Mouse (Mus musculus): ENCODE results near the gene Ctbp2.

Gene Ctbp2

GRCm38 (mm10) chr7:133123999-133124700 lies at the start of gene Ctbp2:
Gene Ctbp2, minus strand, starts transcription at chr7:133124354.
- peak; percentile 82 for DNase-seq (ENCODE audit: low spot score)

GRCm38 (mm10) chr7:133171403-133172032 lies 47.4 kb upstream of the Ctbp2 start:
- DNase-seq (ENCODE audit: low spot score) = no peak

DNA sequence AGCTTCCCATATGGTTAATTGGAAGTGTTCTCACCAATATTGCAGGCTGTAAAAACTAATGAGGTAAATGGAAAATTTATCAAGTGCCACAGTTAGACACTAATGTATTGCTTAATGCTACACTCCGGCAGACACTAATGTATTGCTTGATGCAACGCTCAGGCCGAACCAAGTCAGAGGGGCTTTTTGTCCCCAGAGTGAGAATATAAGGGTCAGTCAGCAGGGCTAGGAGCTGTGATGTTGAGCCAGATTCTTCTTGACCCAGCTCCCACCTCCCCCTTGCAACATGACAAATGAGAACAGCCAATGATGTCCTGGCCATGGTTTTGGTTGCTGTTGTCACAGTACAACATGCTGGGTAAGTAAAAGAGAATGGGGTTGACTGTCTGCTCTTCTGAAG lies 44.8 kb upstream of the Ctbp2 start:
- no peak for DNase-seq (ENCODE audit: low spot score)

DNA sequence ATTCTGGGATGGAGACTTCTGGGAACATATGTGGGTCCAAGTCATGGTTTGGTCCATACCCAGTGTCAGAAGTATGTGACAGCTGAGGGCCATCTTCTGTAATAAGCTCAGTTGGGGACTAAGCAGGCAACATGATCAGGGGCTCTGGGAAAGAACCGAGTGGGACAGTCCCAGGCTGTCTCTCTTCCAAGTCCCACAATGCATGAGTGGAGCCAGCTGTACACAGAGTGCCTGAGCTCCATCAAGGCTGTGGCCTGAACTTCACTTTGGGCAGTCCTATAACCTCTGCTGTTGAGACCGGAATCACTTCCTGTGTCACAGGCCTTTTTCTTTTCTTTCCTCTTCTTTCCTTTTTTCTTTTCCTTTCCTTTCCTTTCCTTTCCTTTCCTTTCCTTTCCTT lies 43.7 kb upstream of the Ctbp2 start:
- DNase-seq (ENCODE audit: low spot score) = no peak

DNA sequence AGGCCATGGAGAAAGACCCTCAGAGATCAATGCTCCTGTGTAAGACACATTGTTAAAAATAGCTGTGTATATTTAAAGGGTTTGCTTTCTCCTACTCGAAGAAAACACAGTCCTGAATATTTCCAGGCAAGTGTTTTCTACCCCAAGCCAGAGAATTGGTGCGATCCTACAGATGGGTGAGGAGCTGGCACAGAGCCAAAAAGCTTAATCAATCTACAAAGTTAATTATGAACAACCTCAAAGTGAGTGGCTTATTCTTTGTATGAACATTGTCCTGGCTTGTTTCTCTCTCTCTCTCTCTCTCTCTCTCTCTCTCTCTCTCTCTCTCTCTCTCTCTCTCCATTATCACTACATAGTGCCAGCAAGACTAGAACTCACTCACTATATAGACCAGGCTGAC lies 40.6 kb upstream of the Ctbp2 start:
- DNase-seq (ENCODE audit: low spot score) = no peak

DNA sequence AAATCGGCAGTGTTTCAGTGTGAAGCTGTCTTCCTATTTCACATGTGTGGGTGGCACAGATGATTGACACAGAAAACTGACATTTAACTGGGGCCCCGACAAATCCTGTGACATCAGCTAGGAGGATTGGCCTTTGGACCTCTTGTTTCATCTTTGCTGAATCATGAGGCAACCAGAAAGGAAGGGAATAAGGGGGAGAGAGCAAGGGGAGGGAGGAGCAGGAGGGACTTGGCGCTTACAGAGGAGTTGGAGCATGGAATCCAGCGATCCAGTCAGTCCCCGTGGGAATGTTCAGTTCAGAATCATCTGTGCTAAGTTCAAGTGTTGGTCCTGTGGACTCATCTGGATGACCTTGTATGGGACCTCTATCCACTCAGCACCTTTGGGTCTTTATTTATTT lies 38.9 kb upstream of the Ctbp2 start:
- DNase-seq (ENCODE audit: low spot score) = no peak

- no peak for DNase-seq (ENCODE audit: low spot score)
Measured at GRCm38 (mm10) chr7:133162131-133162530, 38.0 kb upstream of the Ctbp2 start.

DNA sequence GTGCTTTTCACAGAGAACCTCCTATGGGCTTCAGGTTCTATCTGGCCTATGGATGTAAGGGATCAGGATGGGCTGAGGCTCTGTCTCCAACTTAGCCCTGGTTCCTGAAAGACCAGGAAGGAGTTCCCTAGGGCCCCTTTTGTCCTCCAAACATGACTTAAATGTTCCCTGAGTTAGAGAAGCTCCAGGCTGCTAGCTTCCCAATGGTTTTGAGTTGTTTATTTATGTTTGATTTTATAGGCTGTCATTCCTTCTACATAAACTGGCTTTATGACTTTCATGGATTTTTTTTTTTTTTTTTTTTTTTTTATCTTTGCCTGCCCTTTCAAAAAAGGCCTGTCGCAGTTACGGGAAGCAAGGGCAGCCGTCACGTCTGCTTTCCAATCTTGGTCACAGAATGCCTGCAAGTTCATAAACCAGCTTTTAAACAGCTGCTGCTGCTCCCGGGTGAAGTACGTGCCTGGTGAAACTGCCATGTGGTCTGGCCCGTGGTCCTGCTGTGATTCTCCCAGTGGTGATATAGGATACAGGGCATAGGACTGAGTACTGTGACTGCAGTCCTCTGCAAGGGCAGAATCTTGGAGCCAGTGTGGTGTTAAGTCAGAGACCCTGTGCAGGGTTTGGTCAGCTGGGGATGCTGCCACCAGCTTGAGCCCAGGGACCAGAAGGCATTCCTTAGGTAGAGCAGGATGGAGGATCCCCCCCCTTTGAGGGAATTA lies 37.4 kb upstream of the Ctbp2 start:
- no peak for DNase-seq (ENCODE audit: low spot score)

- DNase-seq (ENCODE audit: low spot score) = no peak
Measured at GRCm38 (mm10) chr7:133159519-133159918, 35.4 kb upstream of the Ctbp2 start.

DNA sequence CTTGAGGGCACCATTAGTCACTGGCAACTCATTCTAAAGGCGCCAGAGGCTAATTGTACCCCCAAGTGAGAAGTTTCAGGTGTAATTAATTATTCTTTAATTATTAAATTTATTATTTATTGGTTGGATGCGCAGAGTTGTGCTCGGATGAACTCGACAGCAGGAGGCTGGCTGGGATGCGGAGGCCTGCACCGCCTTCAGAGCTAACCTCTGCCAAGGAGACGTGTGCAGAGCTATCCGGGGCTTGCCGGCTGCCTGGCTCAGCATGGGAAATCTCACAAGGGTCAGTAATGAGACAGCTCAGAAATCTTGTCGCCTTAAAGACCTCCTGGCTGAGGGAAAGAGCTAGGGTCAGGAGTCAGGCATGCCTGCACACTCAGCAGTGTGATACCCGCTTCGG lies 31.5 kb upstream of the Ctbp2 start:
- no peak for DNase-seq (ENCODE audit: low spot score)

- DNase-seq (ENCODE audit: low spot score) = no peak
Measured at GRCm38 (mm10) chr7:133154846-133155245, 30.7 kb upstream of the Ctbp2 start.

DNA sequence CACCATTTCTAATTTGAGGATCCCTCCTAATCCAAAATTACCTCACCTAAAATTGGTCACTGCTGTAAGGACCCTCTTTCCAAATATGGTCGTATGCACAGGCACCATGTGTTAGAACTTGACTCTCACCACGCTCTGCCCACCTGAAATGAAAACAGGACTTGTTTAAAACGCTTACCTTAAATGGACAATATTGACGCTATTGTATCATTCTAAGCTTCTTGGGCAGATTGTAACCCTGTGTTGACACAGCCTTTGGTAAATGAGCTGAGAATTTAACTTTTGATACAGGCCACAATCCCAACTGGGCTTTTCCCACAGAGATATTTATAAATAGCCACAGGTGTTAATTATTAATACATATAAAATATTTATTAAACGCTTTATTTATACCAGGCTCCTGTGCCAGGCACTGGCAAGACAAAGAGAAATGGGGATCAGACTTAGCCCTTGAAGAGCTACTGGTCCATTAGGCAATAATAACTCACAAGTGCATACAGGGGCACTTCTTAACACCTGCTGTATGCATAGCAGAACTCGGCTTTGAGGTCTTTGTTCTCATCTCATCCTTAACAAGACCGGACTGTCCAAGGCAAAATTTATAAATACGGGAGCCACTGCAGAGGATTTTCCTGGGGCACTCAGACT lies 15.7 kb upstream of the Ctbp2 start:
- DNase-seq (ENCODE audit: low spot score) = no peak

DNA sequence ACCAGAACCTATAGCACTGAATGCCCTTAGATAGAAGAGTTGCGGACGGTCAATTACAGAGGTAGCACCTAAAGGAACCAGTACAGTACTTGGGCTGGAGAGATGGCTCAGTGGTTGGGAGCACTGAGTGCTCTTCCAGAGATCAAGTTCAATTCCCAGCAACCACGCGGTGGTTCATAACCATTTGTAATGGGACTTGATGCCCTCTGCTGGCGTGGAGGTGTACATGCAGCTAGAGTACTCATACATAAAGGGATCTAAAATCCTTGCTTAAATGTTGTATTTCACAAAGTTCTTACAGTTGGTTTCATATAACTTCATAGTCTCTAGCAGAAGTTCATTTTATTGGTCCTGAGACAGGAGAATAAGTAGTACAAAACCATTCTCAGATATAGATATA lies 9.4 kb upstream of the Ctbp2 start:
- no peak for DNase-seq (ENCODE audit: low spot score)

DNA sequence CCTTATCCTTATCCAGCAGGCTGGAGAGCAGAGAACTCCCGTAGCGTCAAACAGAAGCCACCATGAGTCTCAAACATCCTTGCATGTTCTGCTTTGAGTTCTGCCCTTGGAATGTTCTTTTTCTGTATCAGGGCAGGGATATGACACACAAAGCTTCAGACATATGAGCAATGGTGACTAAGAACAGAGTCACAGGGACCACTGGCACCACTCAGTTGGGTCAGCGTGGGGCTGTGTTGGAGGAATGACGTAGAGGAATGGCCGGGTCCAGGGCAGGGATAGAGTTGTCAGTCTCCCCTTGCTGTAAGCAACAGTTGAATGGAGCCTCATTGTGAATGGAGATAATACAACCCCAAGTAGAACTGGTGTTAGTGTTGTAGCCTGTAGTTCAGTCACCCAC lies 8.5 kb upstream of the Ctbp2 start:
- no peak for DNase-seq (ENCODE audit: low spot score)

GRCm38 (mm10) chr7:133124701-133125485 lies 739 bp upstream of the Ctbp2 start:
- DNase-seq (ENCODE audit: low spot score) = no peak

DNA sequence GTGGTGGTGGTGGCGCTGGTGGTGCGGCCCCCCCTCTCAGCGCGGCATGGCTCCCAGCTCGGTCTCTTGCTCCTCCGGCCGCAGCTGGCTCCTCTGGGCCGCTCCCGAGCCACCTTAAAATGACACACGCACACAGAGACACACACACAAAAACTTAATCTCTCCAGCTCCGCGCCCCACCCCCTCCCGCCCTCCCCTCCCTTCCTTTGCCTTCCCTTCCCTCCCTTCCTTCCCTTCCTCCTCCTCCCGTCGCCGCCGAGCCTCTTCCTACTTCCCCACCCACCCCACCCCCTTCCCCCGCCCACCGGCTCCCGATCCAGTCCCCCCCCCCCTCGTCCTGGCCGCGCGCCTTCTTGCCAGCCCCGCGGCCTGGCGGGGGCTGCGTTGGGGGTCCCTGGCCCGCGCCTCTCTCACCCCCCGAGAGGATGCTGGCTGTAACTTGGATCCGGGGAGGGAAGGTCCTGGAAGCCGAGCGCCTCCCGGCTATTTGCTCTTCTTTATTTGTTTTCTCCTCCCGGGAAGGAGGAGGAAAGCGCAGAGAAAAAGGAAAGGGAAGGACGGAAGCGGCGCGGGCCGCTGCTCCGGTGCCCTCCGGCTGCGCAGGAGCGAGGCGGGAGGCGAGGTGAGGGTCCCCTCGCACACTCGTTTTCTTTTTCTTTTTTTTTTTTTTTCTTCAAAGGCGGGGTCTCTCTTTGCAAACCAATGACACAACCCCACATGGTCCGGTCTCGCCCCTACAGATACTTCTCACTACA lies 733 bp downstream of the Ctbp2 start, which contains the start of gene Fgfr2:
Gene Fgfr2 (minus strand): TSS at position 107 of the 755 bp plus-strand sequence.
- peak; percentile 48 for DNase-seq (ENCODE audit: low spot score)

GRCm38 (mm10) chr7:133122379-133123243 lies 1.5 kb downstream of the Ctbp2 start:
- DNase-seq (ENCODE audit: low spot score) = peak; percentile 57

DNA sequence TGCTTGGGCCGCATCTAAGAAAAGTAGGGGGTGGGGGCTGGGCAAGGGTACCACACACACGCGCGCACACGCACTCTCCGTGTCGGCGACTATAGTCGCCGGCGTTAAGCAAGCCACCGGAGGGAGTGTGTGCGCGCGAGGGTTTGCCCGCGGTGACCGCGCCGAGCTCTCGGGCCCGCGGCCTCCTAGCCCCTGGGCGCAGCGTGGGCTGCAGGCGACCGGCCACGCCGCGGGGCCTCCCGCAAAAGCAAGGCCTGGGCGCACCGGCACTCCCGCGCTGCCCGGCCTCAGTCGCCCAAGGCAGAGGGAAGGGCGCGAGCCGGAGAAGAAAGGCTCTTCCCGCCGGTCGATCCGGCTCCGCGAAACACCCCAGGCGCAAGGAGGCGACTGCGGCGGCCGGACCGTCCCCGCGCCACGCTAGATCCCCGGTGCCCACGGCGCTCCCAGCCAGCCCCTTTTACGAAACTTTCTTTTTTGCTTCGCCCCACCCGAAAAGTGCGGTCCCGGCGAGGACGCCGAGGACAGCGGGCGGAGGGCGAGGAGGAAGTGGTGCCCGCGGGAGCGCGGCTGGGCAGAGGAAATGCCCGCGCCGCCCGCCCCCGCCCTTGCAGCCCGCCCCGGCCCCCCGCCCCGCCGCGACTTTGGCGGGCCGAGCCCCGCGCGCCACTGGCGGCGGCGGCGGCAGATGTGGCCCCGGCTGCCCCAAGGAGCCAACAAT lies 2.3 kb downstream of the Ctbp2 start:
- peak; percentile 50 for DNase-seq (ENCODE audit: low spot score)

- no peak for DNase-seq (ENCODE audit: low spot score)
Measured at GRCm38 (mm10) chr7:133121080-133121607, 3.0 kb downstream of the Ctbp2 start.
